Mouse (Mus musculus) hindbrain, postnatal 0 days (tissue): ENCODE results near the gene Srgap3. TPM values are rescaled to one million over a fixed set of nuclear protein-coding genes. Genes with fewer than 3 reads are reported as not detected.
A peak's percentile ranks its signal among the peaks of the same experiment; 100 is the strongest.

Source experiments
- ATAC-seq: fragments of 200-750 bp; cut with Nextera tagmentation; 2 replicates; pipeline ENCODE4 v1.8.0; 2017; ENCODE audit warnings: mild to moderate bottlenecking, moderate TSS enrichment, moderate library complexity
- DNase-seq: peaks from one replicate; pipeline ENCODE4 v3.0.0-alpha.2; 2015; ENCODE audit warnings: low spot score
- H3K27ac ChIP-seq: fragments of 300-500 bp; sonication (generic); 2 replicates; pipeline ENCODE4 v1.5.1; 2014; ENCODE audit warnings: mild to moderate bottlenecking
- H3K27me3 ChIP-seq: fragments of 300-500 bp; sonication (generic); 2 replicates; pipeline ENCODE4 v1.6.1; 2014; ENCODE audit warnings: low read length, mixed read lengths; ENCODE audit not compliant: insufficient read depth
- H3K36me3 ChIP-seq: fragments of 300-500 bp; sonication (generic); 2 replicates; pipeline ENCODE4 v1.6.1; 2014; ENCODE audit warnings: low read length, mixed read lengths; ENCODE audit not compliant: insufficient read depth
- H3K4me1 ChIP-seq: fragments of 300-500 bp; sonication (generic); 2 replicates; pipeline ENCODE4 v1.6.1; 2014; ENCODE audit warnings: antibody characterized with exemption, low read length, mixed read lengths; ENCODE audit not compliant: insufficient read depth
- H3K4me2 ChIP-seq: fragments of 300-500 bp; sonication (generic); 2 replicates; pipeline ENCODE4 v1.6.1; 2014; ENCODE audit warnings: low read depth, mild to moderate bottlenecking, low read length, moderate library complexity, mixed read lengths
- H3K4me3 ChIP-seq: fragments of 300-500 bp; sonication (generic); 2 replicates; pipeline ENCODE4 v1.5.1; 2014; ENCODE audit warnings: low read length
- H3K9ac ChIP-seq: fragments of 300-500 bp; sonication (generic); replicated peaks from 2 replicates; pipeline ENCODE4 v1.6.1; 2014; ENCODE audit warnings: mild to moderate bottlenecking, low read length, moderate library complexity, mixed read lengths
- H3K9me3 ChIP-seq: fragments of 300-500 bp; sonication (generic); 2 replicates; pipeline ENCODE4 v1.6.1; 2016; ENCODE audit warnings: low read length, mixed read lengths
- CTCF ChIP-seq: IDR thresholded peaks from 2 replicates; pipeline ENCODE4 v1.5.1; 2016; ENCODE audit warnings: antibody characterized with exemption, control low read depth, low read depth
- WGBS: fragments of 180-500 bp; shearing (Covaris S2); extraction: QIAGEN DNeasy Blood & Tissue Kit; methylation state at CpG from one replicate; pipeline ENCODE4 v1.1.7; 2014; 5-methylcytosine and 5-hydroxymethylcytosine counted together
- polyA plus RNA-seq: library from polyadenylated mRNA; unstranded; fragments of >200 nt; fragmentation: Nextera tagmentation; extraction: Ambion mirVana; gene quantifications from 2 replicates; pipeline ENCODE4 v1.2.1, GENCODE M21; 2015
- total RNA-seq: library from RNA; depleted of rRNA; stranded (reverse); fragments of >200 nt; gene quantifications from 2 replicates; pipeline ENCODE4 v1.2.3, GENCODE M21; 2014

Gene Srgap3
- total and polyA plus RNA-seq, 2 experiments from 2014 or later, result 23.7 to 55.8 TPM

GRCm38 (mm10) chr6:112939281-112939680, 7.8 kb downstream of the Srgap3 start:
- Histone ChIP-seq H3K9ac (no peak overlapping the region), H3K4me3 (no peak overlapping the region), H3K36me3 (no peaks in the 10 kb centered on the region; the same call in 1 of the 2 replicates), H3K4me2 (no peak overlapping the region), H3K9me3 (no peaks in the 10 kb centered on the region), H3K4me1 (peaks cover 30% of the 10 kb centered on the region), H3K27me3 (no peaks in the 10 kb centered on the region), H3K27ac (no peak overlapping the region)
- TF ChIP-seq CTCF, result no peak
- DNase-seq, result no peak
- no peak for ATAC-seq
- WGBS, result 57% methylated on average over 9 of the region's 9 CpGs

- WGBS, result 75% methylated on average over 2 of the region's 2 CpGs
- TF ChIP-seq CTCF, result no peak
- Histone ChIP-seq H3K27ac (no peak overlapping the region), H3K9me3 (no peaks in the 10 kb centered on the region), H3K36me3 (no peaks in the 10 kb centered on the region; the same call in 1 of the 2 replicates), H3K27me3 (no peaks in the 10 kb centered on the region), H3K9ac (no peak overlapping the region), H3K4me3 (no peak overlapping the region), H3K4me1 (peaks cover 21% of the 10 kb centered on the region), H3K4me2 (no peak overlapping the region)
- DNase-seq (no peak), ATAC-seq (no peak)
Observed at GRCm38 (mm10) chr6:112937791-112938190, 9.3 kb downstream of the Srgap3 start.

DNA sequence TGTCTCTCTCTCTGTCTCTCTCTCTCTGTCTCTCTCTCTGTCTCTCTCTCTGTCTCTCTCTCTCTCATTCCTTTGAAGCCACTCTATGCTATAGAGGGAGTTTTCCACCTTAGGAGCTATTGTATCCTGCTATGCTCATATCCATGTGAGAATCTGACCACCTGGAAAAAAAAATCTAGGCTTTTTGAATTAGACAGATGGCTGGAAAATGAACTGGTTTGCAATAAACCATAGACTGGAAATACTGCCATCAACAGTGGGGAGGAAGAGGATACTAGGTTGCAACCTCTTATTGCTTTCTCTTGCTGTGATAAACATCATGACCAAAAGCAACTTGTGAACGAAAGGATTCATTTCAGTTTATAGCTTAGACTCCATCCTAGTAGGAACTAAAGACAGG, 12.6 kb downstream of the Srgap3 start:
- peaks cover 23% of the 10 kb centered on the region for H3K4me1 ChIP-seq

DNA sequence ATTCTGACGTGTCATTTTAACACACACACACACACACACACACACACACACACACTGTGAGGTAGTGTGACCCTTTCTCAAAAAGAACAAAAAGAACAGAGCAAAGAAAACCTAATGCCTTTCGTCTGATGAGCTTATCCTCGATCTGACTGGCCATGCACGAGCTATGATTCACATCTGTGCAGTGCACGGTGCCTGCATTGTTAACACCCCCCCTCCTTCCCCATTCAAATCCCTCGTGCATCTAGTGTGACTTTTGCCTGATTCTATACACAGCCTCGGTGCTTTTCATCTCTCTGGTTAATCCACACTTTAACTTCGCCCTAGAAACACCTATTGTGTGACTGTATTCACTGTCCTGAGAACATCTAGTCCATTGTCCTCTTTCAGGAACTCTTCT, 14.5 kb downstream of the Srgap3 start:
- H3K36me3 ChIP-seq, result no peaks in the 10 kb centered on the region
- no peak overlapping the region for H3K4me3 ChIP-seq
- H3K4me1 ChIP-seq, result peaks cover 27% of the 10 kb centered on the region
- no peaks in the 10 kb centered on the region for H3K9me3 ChIP-seq
- no peaks in the 10 kb centered on the region for H3K27me3 ChIP-seq
- WGBS, result 21% methylated on average over 8 of the region's 8 CpGs
- no peak for TF ChIP-seq CTCF
- DNase-seq (no peak), ATAC-seq (no peak)
- H3K9ac ChIP-seq, result no peak overlapping the region
- H3K27ac ChIP-seq, result no peak overlapping the region
- no peak overlapping the region for H3K4me2 ChIP-seq

More for the DNA sequence above, 12.6 kb downstream of the Srgap3 start:
- Histone ChIP-seq H3K9me3 (no peaks in the 10 kb centered on the region), H3K4me2 (no peak overlapping the region), H3K4me3 (no peak overlapping the region), H3K36me3 (no peaks in the 10 kb centered on the region), H3K9ac (no peak overlapping the region), H3K27me3 (no peaks in the 10 kb centered on the region), H3K27ac (no peak overlapping the region)
- WGBS, result 67% methylated on average over 1 of the region's 1 CpGs
- ATAC-seq, result no peak
- no peak for DNase-seq
- TF ChIP-seq CTCF, result no peak

GRCm38 (mm10) chr6:112930011-112930451, 17.0 kb downstream of the Srgap3 start:
- H3K27me3 ChIP-seq, result no peaks in the 10 kb centered on the region
- H3K4me2 ChIP-seq, result peak overlapping the region; percentile 42
- ATAC-seq (peak; percentile 85), DNase-seq (peak; percentile 82)
- H3K27ac ChIP-seq, result peak overlapping the region; percentile 70
- no peak for TF ChIP-seq CTCF
- H3K9ac ChIP-seq, result no peak overlapping the region; the same call in 1 of the 2 replicates
- peak overlapping the region; percentile 14; the same call in 1 of the 2 replicates for H3K4me3 ChIP-seq
- H3K36me3 ChIP-seq, result no peaks in the 10 kb centered on the region
- H3K9me3 ChIP-seq, result no peaks in the 10 kb centered on the region
- WGBS, result 4% methylated on average over 5 of the region's 5 CpGs
- peaks cover 46% of the 10 kb centered on the region for H3K4me1 ChIP-seq

- peak overlapping the region; percentile 70 for H3K27ac ChIP-seq
- DNase-seq (peak; percentile 39), ATAC-seq (no peak; the same call in 1 of the 2 replicates)
- H3K27me3 ChIP-seq, result no peaks in the 10 kb centered on the region
- 49% methylated on average over 6 of the region's 6 CpGs for WGBS
- H3K4me1 ChIP-seq, result peaks cover 52% of the 10 kb centered on the region
- H3K4me3 ChIP-seq, result no peak overlapping the region
- no peaks in the 10 kb centered on the region for H3K9me3 ChIP-seq
- H3K9ac ChIP-seq, result no peak overlapping the region; the same call in 1 of the 2 replicates
- H3K36me3 ChIP-seq, result no peaks in the 10 kb centered on the region
- H3K4me2 ChIP-seq, result peak overlapping the region; percentile 42; the same call in 1 of the 2 replicates
- TF ChIP-seq CTCF, result no peak
Observed at GRCm38 (mm10) chr6:112929291-112929984, 17.6 kb downstream of the Srgap3 start.

GRCm38 (mm10) chr6:112928841-112929240, 18.2 kb downstream of the Srgap3 start:
- peaks cover 54% of the 10 kb centered on the region for H3K4me1 ChIP-seq
- DNase-seq, result no peak
- WGBS, result 51% methylated on average over 6 of the region's 6 CpGs
- no peak overlapping the region for H3K27ac ChIP-seq
- H3K9me3 ChIP-seq, result no peaks in the 10 kb centered on the region
- no peaks in the 10 kb centered on the region for H3K27me3 ChIP-seq
- H3K4me3 ChIP-seq, result no peak overlapping the region
- no peak overlapping the region for H3K9ac ChIP-seq
- no peak for ATAC-seq
- TF ChIP-seq CTCF, result no peak
- no peak overlapping the region for H3K4me2 ChIP-seq
- no peaks in the 10 kb centered on the region for H3K36me3 ChIP-seq
